Mouse (Mus musculus): ENCODE results near the gene Crkl.

DNA sequence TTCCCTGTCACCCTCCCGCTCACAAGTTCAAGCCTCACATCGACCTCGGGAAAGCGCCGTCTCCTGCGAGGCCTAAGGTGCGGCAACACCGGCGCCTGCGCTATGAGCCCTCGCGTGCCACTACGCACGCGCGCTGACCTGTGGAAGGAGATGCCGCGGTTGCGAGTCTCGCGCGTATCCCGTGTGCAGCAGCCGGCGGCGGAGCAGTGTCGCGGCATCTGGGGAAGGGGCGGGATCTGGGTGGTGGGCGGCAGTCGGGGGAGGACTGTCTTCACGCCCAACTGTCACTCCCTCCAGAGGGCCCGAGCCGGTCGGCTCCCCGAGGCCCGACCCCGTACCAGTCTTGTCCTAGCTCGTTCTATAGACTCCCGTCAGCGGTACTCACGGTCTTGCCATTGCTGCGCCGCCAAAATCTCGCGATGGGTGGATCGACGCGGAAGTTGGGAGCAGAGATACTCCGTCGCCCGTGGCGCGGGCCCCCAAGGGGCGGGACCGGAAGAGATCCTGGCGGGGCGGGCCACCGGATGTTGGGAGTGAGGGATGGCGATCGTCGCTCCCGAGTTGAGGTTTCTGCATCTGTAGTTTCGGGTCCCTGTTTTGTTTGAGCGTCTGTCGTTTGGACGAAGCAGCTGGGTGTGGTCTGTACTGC is 79.0 kb downstream of the Crkl start, which contains the start of gene Thap7:
- peak; percentile 86 for TF ChIP-seq EP300 (IDR thresholded peaks at IDR 0.05; ENCODE audit: low read depth)
- TF ChIP-seq CTCF (IDR thresholded peaks at IDR 0.05; ENCODE audit: low read depth): no peak

All from heart, postnatal 0 days (tissue).